Mouse (Mus musculus): ENCODE data around the gene Bnip2.

DNA sequence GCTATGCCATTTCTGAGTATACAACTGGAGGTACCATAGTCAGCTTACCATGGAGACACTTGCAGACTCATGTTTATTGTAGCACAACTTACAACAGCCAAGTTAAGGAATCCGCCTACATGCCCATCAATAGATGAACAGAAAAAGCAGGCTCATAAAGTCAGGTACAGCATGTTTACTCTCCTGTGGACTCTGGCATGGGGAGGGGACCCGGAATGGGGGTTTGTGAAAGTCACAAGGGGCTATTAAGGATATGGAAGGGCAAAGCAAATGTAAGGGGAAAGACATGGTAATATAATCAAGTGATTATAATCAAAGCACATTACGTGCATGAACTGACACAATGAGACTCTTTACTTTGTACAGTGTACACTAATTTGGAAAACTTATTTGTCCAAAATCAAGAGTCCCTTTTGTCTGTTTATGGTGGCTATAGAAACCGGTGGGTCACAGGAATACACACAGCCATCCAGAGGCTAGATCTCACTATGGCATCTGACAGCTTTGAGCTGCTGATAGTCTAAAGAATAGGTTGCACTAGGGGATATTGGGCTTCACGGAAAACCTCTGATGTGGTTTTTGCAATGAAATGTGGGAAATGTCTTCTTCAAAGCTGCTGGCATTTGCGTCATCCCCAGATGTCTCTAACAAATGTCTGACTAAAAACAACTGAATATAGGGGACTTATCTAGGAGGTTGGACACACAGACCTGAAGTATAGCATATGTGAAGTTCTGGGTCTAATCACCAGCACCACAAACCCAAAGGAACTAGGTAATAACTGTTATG is 50.5 kb downstream of the Bnip2 start:
- TF ChIP-seq POLR2A (IDR thresholded peaks at IDR 0.05; ENCODE audit: extremely low read depth, insufficient read depth, low read length) (no peak), CTCF (IDR thresholded peaks at IDR 0.05; ENCODE audit: low read depth, low read length) (no peak)
